ENCODE assay signal across 8 mouse cellular contexts in genomic region chr9:107738020-107738840, GRCm38 (mm10). TPM values are rescaled to one million over a fixed set of nuclear protein-coding genes. Genes with fewer than 3 reads are reported as not detected.
A peak's percentile ranks its signal among the peaks of the same experiment; 100 is the strongest.
DNase-seq lines count a peak whose midpoint lies in the region; ATAC-seq lines count a peak whose summit lies in the region.

No protein-coding gene starts in this region.

- DNase-seq in MEL-GATA-1-ER (ENCODE audit: extremely low read depth, low read depth), result peak; percentile 64
- DNase-seq in cerebellum, adult 9-10 months, result peak; percentile 86
- peak; percentile 76 to 96 for DNase-seq in frontal cortex, adult 2 months (ENCODE audit: extremely low spot score in 1 of 2, low spot score in 1 of 2)
- peak; percentile 94 for DNase-seq in hindbrain, embryonic 11.5 days (ENCODE audit: low spot score)
- peak; percentile 77 for DNase-seq in layer of hippocampus, adult 9-11 months
- DNase-seq in ovary, postnatal 14 days (ENCODE audit: low spot score), result peak; percentile 89
- peak; percentile 79 to 91 for DNase-seq in thymus, postnatal 10 days (ENCODE audit: low spot score in 2 of 2)

- H3K27me3 ChIP-seq in hindbrain, embryonic 11.5 days (ENCODE audit: control insufficient read depth, insufficient read depth, low read length), result peaks cover 14% of the 10 kb centered on the region
- no peaks in the 10 kb centered on the region; the same call in 1 of the 2 replicates for H3K27me3 ChIP-seq in lung, embryonic 16.5 days (ENCODE audit: control insufficient read depth, insufficient read depth, low read depth, low read length)

- H3K9me3 ChIP-seq in hindbrain, embryonic 11.5 days (ENCODE audit: control insufficient read depth, low read length), result no peaks in the 10 kb centered on the region
- no peaks in the 10 kb centered on the region for H3K9me3 ChIP-seq in lung, embryonic 16.5 days (ENCODE audit: control insufficient read depth, low read length)

- no peak overlapping the region for H3K4me2 ChIP-seq in hindbrain, embryonic 11.5 days (replicated peaks; ENCODE audit: low read depth, low read length)
- H3K4me2 ChIP-seq in lung, embryonic 16.5 days (ENCODE audit: low read depth, low read length), result no peak overlapping the region

- peak; percentile 58 for ATAC-seq in hindbrain, embryonic 11.5 days (ENCODE audit: low FRiP score)
- ATAC-seq in lung, embryonic 16.5 days (ENCODE audit: low read depth), result peak; percentile 70

- 22% methylated on average over 7 of the region's 7 CpGs for WGBS in hindbrain, embryonic 11.5 days
- 16% methylated on average over 7 of the region's 7 CpGs for WGBS in lung, embryonic 16.5 days

- H3K4me3 ChIP-seq in hindbrain, embryonic 11.5 days (ENCODE audit: low read depth, low read length), result no peak overlapping the region
- H3K4me3 ChIP-seq in lung, embryonic 16.5 days (ENCODE audit: low read length), result no peak overlapping the region

- peaks cover 7% of the 10 kb centered on the region for H3K36me3 ChIP-seq in hindbrain, embryonic 11.5 days (ENCODE audit: control insufficient read depth, insufficient read depth, low read length)
- H3K36me3 ChIP-seq in lung, embryonic 16.5 days (ENCODE audit: control insufficient read depth, insufficient read depth, low read length), result peaks cover 40% of the 10 kb centered on the region

- H3K27ac ChIP-seq in hindbrain, embryonic 11.5 days (ENCODE audit: low read depth, low read length), result peak overlapping the region; percentile 56; the same call in 1 of the 2 replicates
- H3K27ac ChIP-seq in lung, embryonic 16.5 days (ENCODE audit: low read length), result no peak overlapping the region

- H3K9ac ChIP-seq in hindbrain, embryonic 11.5 days (ENCODE audit: low read depth, low read length), result no peak overlapping the region
- H3K9ac ChIP-seq in lung, embryonic 16.5 days (ENCODE audit: low read length), result no peak overlapping the region

- peaks cover 15% of the 10 kb centered on the region for H3K4me1 ChIP-seq in hindbrain, embryonic 11.5 days (replicated peaks; ENCODE audit: control insufficient read depth, insufficient read depth, low read length)
- peaks cover 26% of the 10 kb centered on the region for H3K4me1 ChIP-seq in lung, embryonic 16.5 days (replicated peaks; ENCODE audit: control insufficient read depth, insufficient read depth, low read length)

RNA-seq across cellular contexts. Expression of gene Sema3f, which starts 28.0 kb away (rescaled TPM):
- 21.2 and 22.3 TPM in 2 replicates for polyA plus RNA-seq in frontal cortex, adult 2 months (2012; rRNA removed)
- polyA plus RNA-seq in hindbrain, embryonic 11.5 days (2014; fragmentation: Nextera tagmentation; extraction: Ambion mirVana), result 10.7 and 12.0 TPM in 2 replicates
- polyA plus RNA-seq in lung, embryonic 16.5 days (2015; fragmentation: Nextera tagmentation; extraction: Ambion mirVana), result 10.4 and 11.8 TPM in 2 replicates

RNA-seq across cellular contexts. Expression of gene Rbm5, which starts 32.6 kb away (rescaled TPM):
- 152 and 180 TPM in 2 replicates for polyA plus RNA-seq in frontal cortex, adult 2 months (2012; rRNA removed)
- 198 and 241 TPM in 2 replicates for polyA plus RNA-seq in hindbrain, embryonic 11.5 days (2014; fragmentation: Nextera tagmentation; extraction: Ambion mirVana)
- 212 and 220 TPM in 2 replicates for polyA plus RNA-seq in lung, embryonic 16.5 days (2015; fragmentation: Nextera tagmentation; extraction: Ambion mirVana)

RNA-seq across cellular contexts. Expression of gene Gnat1, which starts 58.7 kb away (rescaled TPM):
- 0.15 and 0.28 TPM in 2 replicates for polyA plus RNA-seq in frontal cortex, adult 2 months (2012; rRNA removed)
- 0.84 and 1.2 TPM in 2 replicates for polyA plus RNA-seq in hindbrain, embryonic 11.5 days (2014; fragmentation: Nextera tagmentation; extraction: Ambion mirVana)
- polyA plus RNA-seq in lung, embryonic 16.5 days (2015; fragmentation: Nextera tagmentation; extraction: Ambion mirVana), result 0.65 and 1.2 TPM in 2 replicates
